Mouse (Mus musculus): ENCODE data around the gene Cyren.

- TF ChIP-seq CTCF (IDR thresholded peaks at IDR 0.05; ENCODE audit: low read depth, low read length) (peak; percentile 71), POLR2A (IDR thresholded peaks at IDR 0.05; ENCODE audit: extremely low read depth, insufficient read depth, low read length) (peak; percentile 90)
These were observed at the start of gene Cyren for GRCm38 (mm10) chr6:34877509-34878321.

Measured in liver, adult 2 months (tissue).